Mouse (Mus musculus) small intestine, adult 2 months (tissue): Measurements from ENCODE around the gene Lrrc25. TPM values are rescaled to one million over a fixed set of nuclear protein-coding genes. Genes with fewer than 3 reads are reported as not detected.

Experiments used
- H3K27ac ChIP-seq: fragments of 200-500 bp; 2 replicates; pipeline ENCODE4 v1.5.1; 2012; ENCODE audit warnings: low read depth, low read length, control low read depth, inconsistent platforms; ENCODE audit not compliant: insufficient read depth
- H3K27me3 ChIP-seq: fragments of 200-500 bp; 2 replicates; pipeline ENCODE4 v1.6.1; 2012; ENCODE audit warnings: mild to moderate bottlenecking, moderate library complexity, low read length, inconsistent platforms; ENCODE audit not compliant: control insufficient read depth, insufficient read depth
- H3K36me3 ChIP-seq: fragments of 200-500 bp; 2 replicates; pipeline ENCODE4 v1.6.1; 2012; ENCODE audit warnings: mild to moderate bottlenecking, low read length, control low read depth, inconsistent platforms; ENCODE audit not compliant: control insufficient read depth, insufficient read depth
- H3K4me1 ChIP-seq: fragments of 200-500 bp; 2 replicates; pipeline ENCODE4 v1.6.1; 2012; ENCODE audit warnings: low read length, inconsistent platforms, mixed read lengths; ENCODE audit not compliant: control insufficient read depth, insufficient read depth, insufficient read length
- H3K4me3 ChIP-seq: fragments of 200-500 bp; 2 replicates; pipeline ENCODE4 v1.5.1; 2012; ENCODE audit warnings: low read depth, mild to moderate bottlenecking, control low read depth, inconsistent platforms, low read length, moderate library complexity
- CTCF ChIP-seq: fragments of 200-500 bp; IDR thresholded peaks from 2 replicates; pipeline ENCODE4 v1.5.1; 2012; ENCODE audit warnings: low read depth, mild to moderate bottlenecking, control low read depth, inconsistent platforms, low read length, moderate library complexity, mixed read lengths; ENCODE audit not compliant: insufficient replicate concordance, insufficient read length; ENCODE audit errors: extremely low read depth
- POLR2A ChIP-seq: fragments of 200-500 bp; IDR thresholded peaks from 2 replicates; pipeline ENCODE4 v1.6.1; 2012; ENCODE audit warnings: low read depth, mild to moderate bottlenecking, control low read depth, inconsistent platforms, low read length, moderate library complexity
- WGBS: fragments of 180-500 bp; shearing (Covaris S2); methylation state at CpG from one replicate; pipeline ENCODE4 v1.1.7; 2018; 5-methylcytosine and 5-hydroxymethylcytosine counted together
- polyA plus RNA-seq: library from polyadenylated mRNA; depleted of rRNA; stranded (reverse); fragments of >200 nt; gene quantifications from 2 replicates; pipeline ENCODE4 v1.2.3, GENCODE M21; 2012

Lrrc25 gene
- polyA plus RNA-seq, 1 experiment: 7.1 TPM

- H3K4me1 ChIP-seq: peaks cover 13% of the 10 kb centered on the region
- H3K36me3 ChIP-seq: peaks cover 16% of the 10 kb centered on the region; the same call in 1 of the 2 replicates
- H3K27me3 ChIP-seq: no peaks in the 10 kb centered on the region
- no peak overlapping the region for H3K27ac ChIP-seq
- TF ChIP-seq POLR2A (no peak), CTCF (no peak)
- WGBS: 89% methylated on average over 12 of the region's 12 CpGs
- H3K4me3 ChIP-seq: no peak overlapping the region
Observed at GRCm38 (mm10) chr8:70599507-70600290, 16.3 kb upstream of the Lrrc25 start.

GRCm38 (mm10) chr8:70600473-70601270, 15.3 kb upstream of the Lrrc25 start:
- 55% methylated on average over 10 of the region's 10 CpGs for WGBS
- no peak for TF ChIP-seq CTCF
- no peak for TF ChIP-seq POLR2A
- no peak overlapping the region for H3K4me3 ChIP-seq
- H3K36me3 ChIP-seq: peaks cover 16% of the 10 kb centered on the region; the same call in 1 of the 2 replicates
- peak overlapping the region; percentile 6; the same call in 1 of the 2 replicates for H3K27ac ChIP-seq
- peaks cover 6% of the 10 kb centered on the region for H3K4me1 ChIP-seq
- H3K27me3 ChIP-seq: no peaks in the 10 kb centered on the region

GRCm38 (mm10) chr8:70601271-70601649, 14.7 kb upstream of the Lrrc25 start:
- 0 out of 2 replicates have a peak overlapping the region, but pooled peaks have one; percentile 14 for H3K4me3 ChIP-seq
- WGBS: 16% methylated on average over 26 of the region's 26 CpGs
- H3K27ac ChIP-seq: no peak overlapping the region
- TF ChIP-seq CTCF (no peak), POLR2A (no peak)
- peaks cover 6% of the 10 kb centered on the region for H3K4me1 ChIP-seq
- H3K36me3 ChIP-seq: peaks cover 12% of the 10 kb centered on the region; the same call in 1 of the 2 replicates
- no peaks in the 10 kb centered on the region for H3K27me3 ChIP-seq

GRCm38 (mm10) chr8:70602139-70602811, 13.7 kb upstream of the Lrrc25 start:
- 93% methylated on average over 13 of the region's 13 CpGs for WGBS
- H3K27me3 ChIP-seq: no peaks in the 10 kb centered on the region
- H3K27ac ChIP-seq: no peak overlapping the region
- peaks cover 7% of the 10 kb centered on the region; the same call in 1 of the 2 replicates for H3K36me3 ChIP-seq
- TF ChIP-seq POLR2A (no peak), CTCF (no peak)
- no peak overlapping the region for H3K4me3 ChIP-seq
- H3K4me1 ChIP-seq: peaks cover 10% of the 10 kb centered on the region

GRCm38 (mm10) chr8:70604558-70604957, 11.4 kb upstream of the Lrrc25 start:
- Histone ChIP-seq H3K4me1 (peaks cover 22% of the 10 kb centered on the region), H3K27ac (no peak overlapping the region), H3K27me3 (no peaks in the 10 kb centered on the region), H3K36me3 (0 out of 2 replicates have a peak, but pooled peaks cover 2% of the 10 kb centered on the region), H3K4me3 (no peak overlapping the region)
- no peak for TF ChIP-seq CTCF
- TF ChIP-seq POLR2A: no peak
- 90% methylated on average over 7 of the region's 7 CpGs for WGBS

GRCm38 (mm10) chr8:70605871-70606779, 9.8 kb upstream of the Lrrc25 start:
- Histone ChIP-seq H3K4me1 (peaks cover 22% of the 10 kb centered on the region), H3K36me3 (0 out of 2 replicates have a peak, but pooled peaks cover 2% of the 10 kb centered on the region), H3K4me3 (no peak overlapping the region), H3K27ac (no peak overlapping the region), H3K27me3 (no peaks in the 10 kb centered on the region)
- WGBS: 83% methylated on average over 9 of the region's 9 CpGs
- TF ChIP-seq POLR2A (no peak), CTCF (no peak)
